Mouse (Mus musculus) MEL (cell line): ENCODE measurements around the gene 1700088E04Rik.

Experiments used
- CTCF ChIP-seq, 3 experiments: IDR thresholded peaks in 2 of 3; conservative IDR thresholded peaks in 1 of 3; 2 replicates each; pipeline ENCODE4 v1.5.1; 2011 to 2012; ENCODE audit warnings: low read length in 3 of 3, low read depth in 2 of 3, mild to moderate bottlenecking in 2 of 3, improper control_type of control experiment in 1 of 3, inconsistent platforms in 1 of 3, mixed read lengths in 1 of 3, moderate library complexity in 1 of 3; ENCODE audit not compliant: control insufficient read depth in 1 of 3, insufficient read depth in 1 of 3, poor library complexity in 1 of 3, severe bottlenecking in 1 of 3
- EP300 ChIP-seq, 2 experiments: IDR thresholded peaks; 2 replicates each; pipeline ENCODE4 v1.6.1; 2011; ENCODE audit warnings: improper control_type of control experiment in 2 of 2, low read length in 2 of 2, low read depth in 1 of 2, mild to moderate bottlenecking in 1 of 2
- ETS1 ChIP-seq: IDR thresholded peaks from 2 replicates; pipeline ENCODE4 v1.6.1; 2012; ENCODE audit warnings: low read depth, mild to moderate bottlenecking, inconsistent platforms, low read length, improper control_type of control experiment, moderate library complexity
- GABPA ChIP-seq: IDR thresholded peaks from 2 replicates; pipeline ENCODE4 v1.6.1; 2012; ENCODE audit warnings: low read depth, mild to moderate bottlenecking, inconsistent platforms, low read length, improper control_type of control experiment, moderate library complexity
- KAT2A ChIP-seq: conservative IDR thresholded peaks from 2 replicates; pipeline ENCODE4 v1.6.1; 2012; ENCODE audit warnings: low read depth, low read length, improper control_type of control experiment, inconsistent platforms
- MAFK ChIP-seq: IDR thresholded peaks from 2 replicates; pipeline ENCODE4 v1.6.1; 2011; ENCODE audit warnings: low read depth, mild to moderate bottlenecking, low read length, improper control_type of control experiment, borderline replicate concordance
- MYC ChIP-seq: IDR thresholded peaks from 2 replicates; pipeline ENCODE4 v1.6.1; 2011; ENCODE audit warnings: low read depth, mild to moderate bottlenecking, low read length, improper control_type of control experiment, moderate library complexity
- POLR2A ChIP-seq, 2 experiments: IDR thresholded peaks; 2 replicates each; pipeline ENCODE4 v1.6.1; 2011 to 2012; ENCODE audit warnings: low read length in 2 of 2, mild to moderate bottlenecking in 2 of 2, control low read depth in 1 of 2, improper control_type of control experiment in 1 of 2, low read depth in 1 of 2, moderate library complexity in 1 of 2; ENCODE audit not compliant: control insufficient read depth in 1 of 2, insufficient read depth in 1 of 2, poor library complexity in 1 of 2
- POLR2AphosphoS5 ChIP-seq: IDR thresholded peaks from 2 replicates; pipeline ENCODE4 v1.6.1; 2012; ENCODE audit warnings: low read depth, borderline replicate concordance, mild to moderate bottlenecking, inconsistent platforms, low read length, moderate library complexity, mixed read lengths
- TAL1 ChIP-seq: IDR thresholded peaks from 2 replicates; pipeline ENCODE4 v1.6.1; 2012; ENCODE audit warnings: mild to moderate bottlenecking, inconsistent platforms, low read length, moderate library complexity, mixed read lengths
- USF1 ChIP-seq: IDR thresholded peaks from 2 replicates; pipeline ENCODE4 v1.6.1; 2014; ENCODE audit warnings: low read depth, mild to moderate bottlenecking, inconsistent platforms, low read length, improper control_type of control experiment, moderate library complexity
- USF2 ChIP-seq, 2 experiments: IDR thresholded peaks; 2 replicates each; pipeline ENCODE4 v1.6.1; 2011 to 2012; ENCODE audit warnings: improper control_type of control experiment in 2 of 2, low read length in 2 of 2, borderline replicate concordance in 1 of 2, inconsistent platforms in 1 of 2, low read depth in 1 of 2, mild to moderate bottlenecking in 1 of 2; ENCODE audit not compliant: insufficient read depth in 1 of 2
- ZC3H11A ChIP-seq: IDR thresholded peaks from 2 replicates; pipeline ENCODE4 v1.6.1; 2012; ENCODE audit warnings: low read depth, mild to moderate bottlenecking, inconsistent platforms, low read length, improper control_type of control experiment

DNA sequence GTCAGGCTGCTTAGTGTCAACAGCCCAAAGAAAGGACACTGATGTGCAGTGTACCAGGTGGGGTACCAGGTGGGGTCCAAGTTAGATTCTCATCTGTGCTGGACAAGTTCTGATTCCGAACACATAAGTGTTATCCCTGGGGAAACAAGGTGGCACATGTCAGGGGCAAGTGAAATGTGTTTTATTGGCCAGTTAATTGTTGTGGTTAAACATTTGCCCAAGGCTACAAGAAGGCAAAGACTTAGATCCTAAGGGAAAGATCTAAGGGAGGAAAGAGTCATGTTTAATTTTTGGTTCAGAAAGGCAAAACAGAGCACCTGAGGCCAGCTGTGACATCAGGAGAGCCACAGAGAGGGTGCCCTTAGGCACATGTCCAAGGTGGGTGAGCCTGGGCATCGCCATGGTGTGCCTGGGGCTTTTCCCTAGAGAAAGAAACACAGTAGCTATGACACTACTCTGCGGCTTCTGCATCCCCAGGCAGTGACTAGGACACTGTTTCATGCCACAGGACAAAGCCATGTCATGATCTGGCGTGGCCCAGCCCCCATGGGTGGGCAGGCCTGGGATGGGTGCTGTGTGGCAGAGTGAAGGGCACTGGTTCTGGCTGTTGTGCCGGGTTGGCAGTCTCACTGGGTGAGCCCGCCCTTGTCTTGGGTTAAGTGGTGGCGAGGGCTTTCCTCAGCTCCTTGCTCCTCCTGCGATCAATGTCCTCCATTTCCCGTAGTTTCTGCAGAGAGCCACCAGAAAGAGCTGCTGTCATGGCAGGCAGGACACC, 6.4 kb downstream of the 1700088E04Rik start:
- no peak for TF ChIP-seq CTCF (IDR thresholded peaks at IDR 0.05 in 2 of 3, conservative IDR thresholded peaks at IDR 0.05 in 1 of 3; ENCODE audit: control insufficient read depth in 1 of 3, insufficient read depth in 1 of 3, low read depth in 2 of 3, low read length in 3 of 3, poor library complexity in 1 of 3, severe bottlenecking in 1 of 3)
- TF ChIP-seq POLR2AphosphoS5, result no peak
- TF ChIP-seq POLR2A (IDR thresholded peaks at IDR 0.05; ENCODE audit: control insufficient read depth in 1 of 2, insufficient read depth in 1 of 2, low read depth in 1 of 2, low read length in 2 of 2, poor library complexity in 1 of 2), result no peak
- no peak for TF ChIP-seq EP300 (IDR thresholded peaks at IDR 0.05; ENCODE audit: low read depth in 1 of 2, low read length in 2 of 2)
- TF ChIP-seq ZC3H11A, result no peak
- TF ChIP-seq USF2 (IDR thresholded peaks at IDR 0.05; ENCODE audit: borderline replicate concordance in 1 of 2, insufficient read depth in 1 of 2, low read depth in 1 of 2, low read length in 2 of 2), result no peak
- TF ChIP-seq GABPA, result no peak
- no peak for TF ChIP-seq MAFK
- no peak for TF ChIP-seq TAL1
- TF ChIP-seq USF1, result no peak
- TF ChIP-seq MYC, result no peak
- no peak for TF ChIP-seq KAT2A
- TF ChIP-seq ETS1, result no peak
